Mouse (Mus musculus) WW6 (cell line): ENCODE data around the gene Mrgpra3.

ENCODE experiments used
- DNase-seq: peaks from one replicate; pipeline ENCODE4 v3.0.0-alpha.2; 2013; ENCODE audit warnings: low read depth, low spot score

Mrgpra3 gene

DNA sequence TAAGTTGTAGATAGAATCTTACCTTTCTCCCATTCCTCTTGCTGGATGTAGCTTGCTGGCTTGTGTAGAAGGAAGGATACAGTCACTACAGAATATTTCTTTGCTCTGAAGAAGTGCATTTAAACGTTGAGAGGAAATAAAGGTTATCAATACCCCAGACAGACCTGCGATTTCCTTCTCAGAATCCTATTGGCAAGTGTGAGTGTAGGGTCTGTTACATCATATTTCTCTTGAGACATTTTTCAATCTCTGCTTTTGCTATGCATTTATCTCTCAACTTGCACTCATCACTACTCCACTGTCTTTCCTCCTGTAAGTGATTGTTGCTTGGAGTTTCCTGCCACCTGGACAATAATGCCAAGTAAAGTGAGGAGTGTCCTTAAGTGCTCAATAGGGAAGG lies at the start of gene Mrgpra3:
Gene Mrgpra3 (minus strand): TSS at position 101 of the 400 bp plus-strand sequence.
- no peak for DNase-seq
